Mouse (Mus musculus) stomach, postnatal 0 days (tissue): ENCODE measurements around the gene Usp10.

Experiments used
- CTCF ChIP-seq: IDR thresholded peaks from 2 replicates; pipeline ENCODE4 v1.5.1; 2016; ENCODE audit warnings: antibody characterized with exemption, low read depth, mild to moderate bottlenecking, moderate library complexity
- EP300 ChIP-seq: optimal IDR thresholded peaks from 2 replicates; pipeline ENCODE3; 2016; ENCODE audit warnings: antibody characterized with exemption

- no peak for TF ChIP-seq CTCF
- no peak for TF ChIP-seq EP300
These were observed 5.1 kb downstream of the Usp10 start for GRCm38 (mm10) chr8:119915298-119915697.
